Mouse (Mus musculus): ENCODE measurements around the gene Ptch2.

Gene Ptch2

GRCm38 (mm10) chr4:117095551-117096452 lies at the start of gene Ptch2:
TSS of gene Ptch2 (plus strand) at chr4:117096075.
- DNase-seq (ENCODE audit: low read depth, low spot score): no peak

DNA sequence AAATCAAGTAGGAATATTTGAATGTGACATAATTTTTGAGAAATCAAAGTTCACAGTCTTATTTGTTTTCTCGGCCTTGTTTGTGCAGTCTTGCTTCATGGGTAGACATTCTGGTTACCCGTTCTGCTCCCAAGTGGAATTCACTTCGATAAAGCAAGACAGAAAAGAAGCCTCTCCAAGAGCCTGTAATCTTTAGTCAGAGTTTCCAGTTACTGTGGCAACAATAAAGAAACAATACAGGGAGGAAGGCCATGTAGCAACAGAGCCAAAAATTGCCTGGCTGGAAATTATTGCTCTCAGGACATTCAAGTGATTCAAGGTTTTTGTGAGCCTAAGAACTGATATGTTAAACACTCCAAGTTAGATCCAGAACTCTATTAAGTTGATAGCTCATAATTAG lies 47.0 kb upstream of the Ptch2 start:
- no peak for DNase-seq (ENCODE audit: low read depth, low spot score)

DNA sequence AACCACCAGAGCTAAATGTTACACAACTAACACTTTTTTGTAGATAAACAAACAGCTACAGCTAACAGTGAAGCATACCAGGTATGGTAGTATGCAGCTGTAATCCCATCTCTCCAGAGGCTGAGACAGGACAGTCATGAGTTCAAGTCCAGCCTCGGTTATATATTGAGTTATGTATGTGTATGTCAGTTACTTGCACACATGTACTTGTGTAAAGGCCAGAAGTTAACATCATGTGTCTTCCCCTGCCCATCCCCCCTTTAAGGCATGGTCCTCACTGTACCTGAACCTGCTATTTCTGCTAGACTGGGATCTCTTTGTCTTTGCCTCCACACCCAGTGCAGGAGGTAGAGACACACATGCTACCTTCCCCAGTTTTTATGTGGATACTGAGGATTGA lies 46.4 kb upstream of the Ptch2 start:
- DNase-seq (ENCODE audit: low read depth, low spot score): no peak

- no peak for DNase-seq (ENCODE audit: low read depth, low spot score)
Measured at GRCm38 (mm10) chr4:117052626-117053025, 43.2 kb upstream of the Ptch2 start.

DNA sequence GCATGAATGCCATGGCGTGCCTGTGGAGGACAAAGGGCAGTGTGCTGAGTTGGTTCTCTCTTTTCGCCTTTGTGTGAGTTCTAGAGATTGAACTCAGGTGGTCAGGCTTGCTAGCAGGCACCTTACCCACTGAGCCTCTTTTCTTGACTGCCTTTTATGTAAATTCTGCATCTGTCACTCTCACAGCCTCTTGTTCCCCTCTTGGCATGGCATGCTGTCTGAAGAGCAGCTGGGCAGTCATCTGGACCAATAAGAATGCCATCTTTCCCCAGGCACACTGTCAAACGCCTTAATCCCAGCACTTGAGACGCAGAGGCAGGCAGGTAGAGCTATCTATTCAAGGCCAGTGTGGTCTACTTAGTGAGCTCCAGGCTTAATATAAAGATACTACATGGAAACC lies 41.9 kb upstream of the Ptch2 start:
- no peak for DNase-seq (ENCODE audit: low read depth, low spot score)

GRCm38 (mm10) chr4:117056102-117056501 lies 39.8 kb upstream of the Ptch2 start:
- DNase-seq (ENCODE audit: low read depth, low spot score): no peak

DNA sequence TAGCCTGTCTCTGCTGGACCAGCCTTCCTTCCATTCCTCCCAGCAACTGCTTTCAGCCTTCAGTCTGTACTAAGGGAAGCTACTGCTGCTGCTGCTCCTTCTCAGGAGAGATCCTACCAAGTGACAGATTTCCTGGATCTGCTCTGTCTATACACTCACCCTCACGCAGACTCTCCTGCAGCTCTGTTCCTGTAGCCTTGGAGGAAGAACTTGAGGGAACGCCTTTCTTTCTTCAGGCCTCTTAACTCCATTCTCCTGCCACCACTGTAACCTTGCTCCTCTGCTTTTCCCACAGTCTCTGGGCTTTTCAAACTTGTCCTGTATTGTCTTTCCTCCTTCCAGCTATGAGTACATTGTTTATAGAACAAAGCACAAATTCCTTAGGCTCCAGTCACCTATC lies 39.4 kb upstream of the Ptch2 start:
- DNase-seq (ENCODE audit: low read depth, low spot score): no peak

GRCm38 (mm10) chr4:117058512-117058911 lies 37.4 kb upstream of the Ptch2 start:
- DNase-seq (ENCODE audit: low read depth, low spot score): no peak

GRCm38 (mm10) chr4:117062700-117063390 lies 33.0 kb upstream of the Ptch2 start:
- DNase-seq (ENCODE audit: low read depth, low spot score): no peak

GRCm38 (mm10) chr4:117068035-117068434 lies 27.8 kb upstream of the Ptch2 start:
- DNase-seq (ENCODE audit: low read depth, low spot score): no peak

- DNase-seq (ENCODE audit: low read depth, low spot score): no peak
Measured at GRCm38 (mm10) chr4:117069647-117070046, 26.2 kb upstream of the Ptch2 start.

GRCm38 (mm10) chr4:117070624-117071023 lies 25.3 kb upstream of the Ptch2 start:
- DNase-seq (ENCODE audit: low read depth, low spot score): no peak

DNA sequence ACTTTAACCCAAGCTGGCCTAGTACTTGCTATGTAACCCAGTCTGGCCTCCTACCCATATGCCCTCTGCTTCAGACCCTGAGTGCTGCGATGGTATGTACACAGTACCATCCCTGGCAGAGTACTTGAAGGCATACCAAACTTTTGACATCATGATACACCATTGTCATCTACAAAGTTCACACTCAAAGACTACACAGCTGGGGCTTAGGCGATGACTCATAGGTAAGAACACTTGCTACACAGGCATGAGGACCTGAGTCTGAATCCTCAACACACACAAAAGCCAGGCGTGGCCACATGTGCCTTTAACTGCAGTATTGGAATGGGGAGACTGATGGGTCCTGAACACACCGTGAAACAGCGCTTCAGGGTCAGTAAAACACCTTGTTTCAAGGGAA lies 24.7 kb upstream of the Ptch2 start:
- no peak for DNase-seq (ENCODE audit: low read depth, low spot score)

- no peak for DNase-seq (ENCODE audit: low read depth, low spot score)
Measured at GRCm38 (mm10) chr4:117087948-117088640, 7.8 kb upstream of the Ptch2 start.

GRCm38 (mm10) chr4:117090586-117090985 lies 5.3 kb upstream of the Ptch2 start:
- DNase-seq (ENCODE audit: low read depth, low spot score): no peak

DNA sequence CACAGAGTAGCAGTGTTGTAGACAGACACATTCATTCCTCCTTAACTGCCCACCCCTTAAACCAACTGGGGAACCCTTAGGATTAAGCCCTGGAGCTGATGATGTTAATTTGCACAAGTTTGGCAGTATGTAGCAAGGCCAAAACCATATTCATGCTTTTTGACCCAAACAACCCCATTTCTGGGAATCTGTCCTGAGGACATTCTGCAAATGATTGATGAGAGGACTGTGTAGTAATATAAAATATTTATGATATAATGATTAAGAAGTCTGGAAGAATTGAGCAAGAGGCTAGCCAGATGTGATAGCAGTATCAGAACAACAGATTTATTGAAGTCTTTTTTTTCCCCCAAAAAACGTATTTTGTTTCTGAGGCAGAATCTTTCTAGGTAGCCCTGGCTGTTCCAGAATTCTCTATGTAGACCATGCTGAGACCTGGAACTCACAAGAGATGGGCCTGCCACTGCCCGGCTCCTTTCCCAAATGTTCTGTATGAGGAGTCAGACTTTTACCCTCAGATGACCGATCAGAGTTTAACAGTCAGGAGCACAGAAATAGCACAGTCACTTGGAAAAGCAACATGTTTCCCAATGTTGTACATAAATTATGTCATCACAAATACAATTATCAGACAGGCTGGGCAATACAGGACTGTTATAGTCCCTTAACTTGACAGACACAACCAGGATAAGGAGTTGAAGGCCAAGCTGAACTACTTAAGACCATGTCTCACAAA lies 1.1 kb upstream of the Ptch2 start:
- DNase-seq (ENCODE audit: low read depth, low spot score): no peak

DNA sequence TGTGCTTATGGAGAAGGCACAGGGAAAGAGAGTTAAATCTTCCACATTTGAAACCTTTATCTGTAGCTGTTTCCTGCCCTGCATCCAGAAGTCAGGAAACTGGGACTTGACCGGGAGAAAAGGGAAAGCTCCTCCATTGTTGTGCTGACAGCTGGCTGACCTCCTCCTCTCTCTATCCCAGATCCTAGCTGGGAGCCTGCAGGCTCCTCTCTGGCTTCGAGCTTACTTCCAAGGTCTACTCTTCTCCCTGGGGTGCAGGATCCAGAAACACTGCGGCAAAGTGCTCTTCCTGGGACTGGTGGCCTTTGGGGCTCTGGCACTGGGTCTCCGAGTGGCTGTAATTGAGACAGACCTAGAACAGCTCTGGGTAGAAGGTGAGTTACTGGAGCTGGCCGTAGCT lies 791 bp downstream of the Ptch2 start:
- no peak for DNase-seq (ENCODE audit: low read depth, low spot score)

DNA sequence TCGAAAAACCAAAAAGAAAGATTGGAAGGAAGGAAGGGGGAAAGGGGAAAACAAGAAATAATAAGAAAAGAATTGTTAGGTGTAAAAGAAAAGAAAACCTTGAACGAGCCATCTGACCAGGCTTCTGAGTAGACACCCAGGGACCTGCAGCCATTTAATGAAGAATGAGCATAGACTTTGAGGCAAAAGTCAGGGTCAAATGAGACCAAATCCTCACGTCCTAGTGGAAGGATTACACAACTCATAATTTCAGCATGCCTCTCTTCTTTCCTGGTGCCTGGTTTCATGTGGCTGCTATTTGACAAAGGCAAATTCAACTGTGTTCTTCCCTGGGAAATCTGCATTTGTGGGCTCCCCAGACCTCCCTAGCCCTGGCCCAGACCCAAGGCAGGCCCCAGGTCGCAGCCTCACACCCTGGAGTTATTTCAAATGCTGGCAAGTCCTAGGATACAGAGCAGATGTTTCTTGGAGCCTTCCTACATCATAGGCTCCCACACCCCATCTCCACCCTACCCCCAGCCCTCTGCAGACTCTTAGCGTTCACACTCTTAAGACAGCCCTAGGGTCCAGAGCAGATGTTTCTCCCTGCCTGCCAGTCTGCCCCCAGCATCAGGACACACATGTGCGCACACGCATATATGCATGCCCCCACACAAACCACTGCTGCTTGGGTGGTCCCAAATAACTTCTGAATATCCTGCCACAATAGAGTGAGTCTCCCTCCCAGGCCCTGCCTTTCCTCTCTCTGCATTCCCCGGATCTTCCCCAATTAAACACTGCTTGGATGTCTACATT lies 2.3 kb downstream of the Ptch2 start:
- DNase-seq (ENCODE audit: low read depth, low spot score): no peak

DNA sequence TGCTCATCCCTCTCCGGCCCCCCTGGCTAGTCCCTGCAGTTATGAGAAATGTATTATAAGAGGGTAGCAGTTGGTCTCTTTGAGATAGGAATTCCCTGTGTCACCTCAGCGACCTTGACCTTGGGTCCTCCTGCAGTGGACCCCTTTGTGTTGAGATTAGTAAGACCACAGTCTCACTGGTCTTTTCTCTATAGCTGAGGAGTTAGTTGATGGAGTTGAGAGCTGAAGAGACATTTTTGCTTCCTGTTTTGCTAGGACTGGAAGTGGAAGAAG lies 2.8 kb downstream of the Ptch2 start:
- DNase-seq (ENCODE audit: low read depth, low spot score): no peak

DNA sequence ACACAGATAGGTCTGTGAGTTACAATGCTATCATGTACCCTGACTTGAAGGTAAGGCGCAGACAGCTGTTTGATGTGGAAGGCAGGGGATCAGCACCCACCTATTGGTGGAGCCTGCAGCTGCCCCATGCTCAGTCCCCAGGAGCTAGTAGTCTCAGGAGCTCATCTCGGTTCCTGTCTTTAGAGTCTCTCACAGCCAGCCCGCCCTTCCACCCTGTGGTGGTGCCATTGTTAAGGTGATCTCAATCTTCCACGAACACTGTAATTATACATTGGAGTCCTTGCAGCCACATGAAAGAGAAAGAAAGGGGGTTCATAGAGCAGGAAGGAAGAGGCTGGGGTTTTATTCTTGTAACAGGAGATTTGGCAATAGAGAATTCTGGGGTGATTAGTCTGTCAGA lies 4.2 kb downstream of the Ptch2 start:
- DNase-seq (ENCODE audit: low read depth, low spot score): no peak

DNA sequence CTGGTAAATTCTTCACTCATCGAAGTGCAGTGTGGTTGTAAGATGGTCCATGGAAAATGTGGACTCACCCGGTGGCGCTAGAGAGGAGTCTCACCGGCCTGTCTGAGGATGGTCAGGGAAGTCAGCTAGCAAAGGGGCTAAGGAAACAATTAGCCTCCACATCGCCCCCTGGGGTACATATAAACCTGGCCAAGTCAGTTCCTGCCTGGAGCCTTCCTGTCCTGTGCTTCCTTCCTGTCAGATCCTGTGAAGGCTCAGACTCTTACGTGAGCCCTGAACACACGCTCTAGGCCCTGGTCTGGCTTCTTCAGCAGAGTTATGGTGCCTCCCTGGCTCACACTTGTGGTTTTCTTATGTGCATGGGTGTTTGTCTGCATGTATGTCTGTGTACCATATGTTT lies 5.3 kb downstream of the Ptch2 start:
- DNase-seq (ENCODE audit: low read depth, low spot score): no peak

All from retina, adult 2 months (tissue).